Mouse (Mus musculus): Measurements from ENCODE around the gene Yars. TPM values are rescaled to one million over a fixed set of nuclear protein-coding genes. Genes with fewer than 3 reads are reported as not detected.
A peak's percentile ranks its signal among the peaks of the same experiment; 100 is the strongest.

Yars gene
- total RNA-seq (2021): 10 to 100 TPM; 26.5 to 30.5 TPM
- long read RNA-seq, experiment 1, transcript Yars-201 (13 exons, 2,909 nt): major isoform, 71 of 84 reads
- long read RNA-seq, experiment 1, partial matches to known transcripts: 8 of 84 reads
- long read RNA-seq, experiment 1, other reads (novel, unspliced or antisense): 5 of 84 reads
- long read RNA-seq, experiment 2, transcript Yars-201 (13 exons, 2,909 nt): major isoform, 71 of 74 reads
- long read RNA-seq, experiment 2, partial matches to known transcripts: 0 of 74 reads
- long read RNA-seq, experiment 2, other reads (novel, unspliced or antisense): 3 of 74 reads

- intact Hi-C loops (cut with DNase I): no loop called here
- peak; percentile 98 for DNase-seq
Observed at GRCm38 (mm10) chr4:129189542-129190519, at the start of gene Yars, which contains the start of gene S100pbp. Gene Yars (plus strand): TSS chr4:129189760. Gene S100pbp (minus strand): TSS chr4:129189727.

GRCm38 (mm10) chr4:129140808-129141207 is 48.8 kb upstream of the Yars start:
- intact Hi-C loops (cut with DNase I): no loop called here
- no peak for DNase-seq

GRCm38 (mm10) chr4:129141560-129142438 is 47.8 kb upstream of the Yars start:
- intact Hi-C loops (cut with DNase I): no loop called here

GRCm38 (mm10) chr4:129142439-129143045 is 47.0 kb upstream of the Yars start:
- no peak for DNase-seq
- intact Hi-C loops (cut with DNase I): no loop called here

More at GRCm38 (mm10) chr4:129141560-129142438, 47.8 kb upstream of the Yars start:
- peak; percentile 47 to 62 for DNase-seq

GRCm38 (mm10) chr4:129143509-129143908 is 46.1 kb upstream of the Yars start:
- intact Hi-C loops (cut with DNase I): no loop called here
- DNase-seq: no peak

- intact Hi-C loops (cut with DNase I): no loop called here
- peak in 1 of 2 experiments; percentile 39 for DNase-seq
Observed at GRCm38 (mm10) chr4:129144401-129145367, 44.9 kb upstream of the Yars start.

- no peak for DNase-seq
- intact Hi-C loops (cut with DNase I): no loop called here
Observed at GRCm38 (mm10) chr4:129145411-129145810, 44.1 kb upstream of the Yars start.

GRCm38 (mm10) chr4:129145943-129146342 is 43.6 kb upstream of the Yars start:
- no peak for DNase-seq
- intact Hi-C loops (cut with DNase I): no loop called here

- no peak for DNase-seq
- intact Hi-C loops (cut with DNase I): no loop called here
Observed at GRCm38 (mm10) chr4:129146392-129146791, 43.2 kb upstream of the Yars start.

GRCm38 (mm10) chr4:129147552-129148103 is 41.9 kb upstream of the Yars start:
- peak in 1 of 2 experiments; percentile 27 for DNase-seq
- intact Hi-C loops (cut with DNase I): no loop called here

GRCm38 (mm10) chr4:129149321-129149720 is 40.2 kb upstream of the Yars start:
- intact Hi-C loops (cut with DNase I): no loop called here
- no peak for DNase-seq

GRCm38 (mm10) chr4:129151276-129151811 is 38.2 kb upstream of the Yars start:
- intact Hi-C loops (cut with DNase I): no loop called here
- no peak for DNase-seq

- no peak for DNase-seq
Observed at GRCm38 (mm10) chr4:129157541-129157940, 32.0 kb upstream of the Yars start.

GRCm38 (mm10) chr4:129158549-129158948 is 31.0 kb upstream of the Yars start:
- intact Hi-C loops (cut with DNase I): no loop called here

More at GRCm38 (mm10) chr4:129157541-129157940, 32.0 kb upstream of the Yars start:
- intact Hi-C loops (cut with DNase I): no loop called here

GRCm38 (mm10) chr4:129161076-129161475 is 28.5 kb upstream of the Yars start:
- no peak for DNase-seq

More at GRCm38 (mm10) chr4:129158549-129158948, 31.0 kb upstream of the Yars start:
- no peak for DNase-seq

GRCm38 (mm10) chr4:129161581-129162255 is 27.8 kb upstream of the Yars start:
- no peak for DNase-seq
- intact Hi-C loops (cut with DNase I): no loop called here

More at GRCm38 (mm10) chr4:129161076-129161475, 28.5 kb upstream of the Yars start:
- intact Hi-C loops (cut with DNase I): no loop called here

- intact Hi-C loops (cut with DNase I): no loop called here
Observed at GRCm38 (mm10) chr4:129172529-129172928, 17.0 kb upstream of the Yars start.

More at GRCm38 (mm10) chr4:129172529-129172928, 17.0 kb upstream of the Yars start:
- DNase-seq: no peak

Data from heart, postnatal 14 days (tissue).